Mouse (Mus musculus) C2C12 (cell line): Measurements from ENCODE around the gene Mosmo. TPM values are rescaled to one million over a fixed set of nuclear protein-coding genes. Genes with fewer than 3 reads are reported as not detected.
A peak's percentile ranks its signal among the peaks of the same experiment; 100 is the strongest.

ENCODE experiments used
- H3K27me3 ChIP-seq: one replicate; pipeline ENCODE4 v1.6.1; 2011; ENCODE audit not compliant: control insufficient read depth, insufficient read depth, insufficient read length
- H3K36me3 ChIP-seq: one replicate; pipeline ENCODE4 v1.6.1; 2011; ENCODE audit not compliant: control insufficient read depth, insufficient read depth
- H3K4me3 ChIP-seq: one replicate; pipeline ENCODE4 v1.5.1; 2011; ENCODE audit warnings: mild to moderate bottlenecking, control low read depth; ENCODE audit not compliant: poor library complexity, insufficient read depth, severe bottlenecking
- H3K79me2 ChIP-seq: one replicate; pipeline ENCODE4 v1.6.1; 2011; ENCODE audit not compliant: control insufficient read depth, insufficient read depth
- H3K79me3 ChIP-seq: one replicate; pipeline ENCODE4 v1.6.1; 2011; ENCODE audit warnings: low read depth, control low read depth
- H3ac ChIP-seq: one replicate; pipeline ENCODE3; 2011; ENCODE audit warnings: low read depth; ENCODE audit not compliant: control insufficient read depth, insufficient read length
- CEBPB ChIP-seq: IDR thresholded peaks from one replicate; pipeline ENCODE4 v1.6.1; 2011; ENCODE audit warnings: low read depth, mild to moderate bottlenecking, control low read depth, moderate library complexity
- CTCF ChIP-seq: IDR thresholded peaks from one replicate; pipeline ENCODE4 v1.5.1; 2011; ENCODE audit not compliant: control insufficient read depth, insufficient read depth, insufficient read length
- FOSL1 ChIP-seq: IDR thresholded peaks from one replicate; pipeline ENCODE4 v1.8.0; 2011; ENCODE audit warnings: mild to moderate bottlenecking, low read length; ENCODE audit not compliant: poor library complexity, insufficient read depth, severe bottlenecking
- MAX ChIP-seq: IDR thresholded peaks from one replicate; pipeline ENCODE4 v1.6.1; 2011; ENCODE audit warnings: mild to moderate bottlenecking, control low read depth
- MYOD1 ChIP-seq: IDR thresholded peaks from one replicate; pipeline ENCODE4 v1.6.1; 2011; ENCODE audit warnings: low read depth; ENCODE audit not compliant: control insufficient read depth, insufficient read length
- MYOG ChIP-seq: IDR thresholded peaks from one replicate; pipeline ENCODE4 v1.6.1; 2011; ENCODE audit not compliant: control insufficient read depth, insufficient read length; ENCODE audit errors: extremely low read depth
- USF1 ChIP-seq: IDR thresholded peaks from one replicate; pipeline ENCODE4 v1.6.1; 2011; ENCODE audit warnings: low read depth, mild to moderate bottlenecking, control low read depth, moderate library complexity
- long read RNA-seq, 2 experiments: library from polyadenylated mRNA; unstranded; transcript quantifications; one replicate each; pipeline ENCODE4 v2.0.0; 2019 to 2020
- polyA plus RNA-seq: library from polyadenylated mRNA; unstranded; fragments of >200 nt; fragmentation: generic; extraction: Trizol; gene quantifications from one replicate; pipeline ENCODE4 v1.2.1, GENCODE M21; 2012; ENCODE audit warnings: missing spikeins

The Mosmo gene
- 21.3 TPM for polyA plus RNA-seq
- long read RNA-seq, experiment 1, partial matches to known transcripts, result 0 of 2 reads
- long read RNA-seq, experiment 1, other reads (novel, unspliced or antisense), result 1 of 2 reads
- long read RNA-seq, experiment 2, result 0 reads

GRCm38 (mm10) chr7:120677001-120677643 lies at the start of gene Mosmo:
Gene Mosmo (plus strand): TSS chr7:120677618.
- TF ChIP-seq MYOG, result no peak
- no peak for TF ChIP-seq USF1
- Histone ChIP-seq H3K27me3 (no peaks in the 10 kb centered on the region), H3K36me3 (no peaks in the 10 kb centered on the region), H3K79me3 (peaks cover 42% of the 10 kb centered on the region), H3ac (peak within 1 kb of the TSS; percentile 90), H3K79me2 (peaks cover 54% of the 10 kb centered on the region), H3K4me3 (peak within 1 kb of the TSS; percentile 49)

- no peak for TF ChIP-seq MYOG
- peak; percentile 42 for TF ChIP-seq CTCF
- Histone ChIP-seq H3ac (no peak overlapping the region), H3K36me3 (no peaks in the 10 kb centered on the region), H3K79me2 (peaks cover 25% of the 10 kb centered on the region), H3K4me3 (no peak overlapping the region), H3K79me3 (peaks cover 21% of the 10 kb centered on the region), H3K27me3 (no peaks in the 10 kb centered on the region)
Observed at GRCm38 (mm10) chr7:120632518-120632917, 44.9 kb upstream of the Mosmo start.

- Histone ChIP-seq H3ac (no peak overlapping the region), H3K36me3 (peaks cover 14% of the 10 kb centered on the region), H3K27me3 (no peaks in the 10 kb centered on the region), H3K79me2 (peaks cover 28% of the 10 kb centered on the region), H3K4me3 (peak overlapping the region; percentile 72), H3K79me3 (peaks cover 22% of the 10 kb centered on the region)
- TF ChIP-seq MAX (no peak), CEBPB (no peak), MYOG (no peak), MYOD1 (no peak)
Observed at GRCm38 (mm10) chr7:120634301-120634700, 43.1 kb upstream of the Mosmo start.

GRCm38 (mm10) chr7:120634711-120635361 lies 42.6 kb upstream of the Mosmo start, which contains the start of gene Uqcrc2:
Gene Uqcrc2 (plus strand): TSS chr7:120635176.
- H3K79me3 ChIP-seq, result peaks cover 22% of the 10 kb centered on the region
- H3K27me3 ChIP-seq, result no peaks in the 10 kb centered on the region
- no peak for TF ChIP-seq FOSL1
- TF ChIP-seq MYOD1, result no peak
- TF ChIP-seq MYOG, result no peak
- TF ChIP-seq MAX, result no peak
- TF ChIP-seq CTCF, result no peak
- TF ChIP-seq USF1, result no peak
- peak within 1 kb of the TSS; percentile 72 for H3K4me3 ChIP-seq
- peaks cover 28% of the 10 kb centered on the region for H3K79me2 ChIP-seq
- H3ac ChIP-seq, result peak within 1 kb of the TSS; percentile 94
- H3K36me3 ChIP-seq, result peaks cover 20% of the 10 kb centered on the region

- Histone ChIP-seq H3K4me3 (peak overlapping the region; percentile 72), H3ac (peak overlapping the region; percentile 94), H3K27me3 (no peaks in the 10 kb centered on the region), H3K79me2 (peaks cover 28% of the 10 kb centered on the region), H3K79me3 (peaks cover 22% of the 10 kb centered on the region), H3K36me3 (peaks cover 25% of the 10 kb centered on the region)
- TF ChIP-seq CTCF (no peak), CEBPB (no peak)
Observed at GRCm38 (mm10) chr7:120635362-120635781, 42.0 kb upstream of the Mosmo start.

- Histone ChIP-seq H3K79me3 (peaks cover 22% of the 10 kb centered on the region), H3K4me3 (peak overlapping the region; percentile 72), H3K36me3 (peaks cover 28% of the 10 kb centered on the region), H3ac (peak overlapping the region; percentile 94), H3K79me2 (peaks cover 28% of the 10 kb centered on the region), H3K27me3 (no peaks in the 10 kb centered on the region)
- TF ChIP-seq USF1 (no peak), FOSL1 (no peak), CEBPB (no peak), MYOG (no peak), MYOD1 (no peak), MAX (no peak), CTCF (no peak)
Observed at GRCm38 (mm10) chr7:120635821-120636220, 41.6 kb upstream of the Mosmo start.
